Mouse (Mus musculus) stomach, postnatal 0 days (tissue): ENCODE data around the gene Cdhr3.

Source experiments
- CTCF ChIP-seq: IDR thresholded peaks from 2 replicates; pipeline ENCODE4 v1.5.1; 2016; ENCODE audit warnings: antibody characterized with exemption, low read depth, mild to moderate bottlenecking, moderate library complexity
- EP300 ChIP-seq: optimal IDR thresholded peaks from 2 replicates; pipeline ENCODE3; 2016; ENCODE audit warnings: antibody characterized with exemption

DNA sequence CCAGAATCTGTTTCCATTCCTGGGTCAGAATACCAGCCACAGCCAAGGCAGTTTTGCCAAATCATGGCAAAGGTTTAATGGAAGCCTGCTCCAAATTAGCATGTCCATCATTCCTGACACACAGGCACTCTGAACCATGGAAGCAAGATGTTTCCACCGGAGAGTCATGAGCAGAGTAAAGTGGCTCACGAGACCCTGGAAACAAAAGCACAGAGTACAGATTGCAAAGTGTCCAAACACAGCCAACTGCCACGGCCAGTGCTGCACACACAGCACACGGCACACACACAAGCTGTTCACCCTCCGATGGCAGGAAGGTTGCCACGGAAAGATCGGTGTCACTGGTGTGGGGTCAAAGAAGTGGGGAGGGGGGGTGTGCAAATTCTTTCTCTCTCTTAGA lies 36.0 kb upstream of the Cdhr3 start:
- TF ChIP-seq EP300: no peak
- no peak for TF ChIP-seq CTCF
